Mouse (Mus musculus): Measurements from ENCODE around the gene Bhlhe40. TPM values are rescaled to one million over a fixed set of nuclear protein-coding genes. Genes with fewer than 3 reads are reported as not detected.

Gene Bhlhe40
- total and polyA plus RNA-seq, 3 experiments, result 15.9 to 21.6 TPM; not detected in 1

DNA sequence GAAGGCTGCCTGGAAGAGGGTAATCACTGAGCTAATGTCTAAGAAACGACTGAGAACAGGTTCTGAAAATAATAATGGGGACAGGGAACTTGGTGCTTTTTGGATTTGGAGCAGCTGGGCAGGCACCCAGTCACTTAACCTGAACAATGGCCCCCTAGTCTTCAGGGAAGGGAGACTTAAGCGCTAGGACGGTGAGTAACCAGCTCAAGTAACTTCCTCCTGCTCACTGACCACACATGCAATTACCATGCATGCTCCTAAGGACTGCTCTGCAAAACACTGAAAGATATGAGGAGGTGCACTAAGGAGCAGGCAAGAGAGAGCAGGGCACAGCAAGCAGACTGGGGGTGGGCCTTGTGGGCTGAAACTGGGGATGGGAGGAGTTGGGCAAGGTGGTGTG, 39.2 kb downstream of the Bhlhe40 start:
- Histone ChIP-seq H3K4me3 (ENCODE audit: control insufficient read depth in 1 of 2, insufficient read depth in 1 of 2, low read depth in 2 of 2, low read length in 2 of 2) (no peak overlapping the region), H3K27me3 (ENCODE audit: control insufficient read depth in 1 of 2, insufficient read depth in 2 of 2, low read length in 2 of 2) (no peaks in the 10 kb centered on the region), H3K79me2 (ENCODE audit: control insufficient read depth, insufficient read depth, low read length, poor library complexity) (no peaks in the 10 kb centered on the region; the same call in 1 of the 2 replicates), H3K9me3 (replicated peaks; ENCODE audit: insufficient read depth, low read length) (no peaks in the 10 kb centered on the region), H3K27ac (ENCODE audit: control insufficient read depth, low read depth, low read length) (peak overlapping the region; percentile 62), H3K9ac (ENCODE audit: control insufficient read depth, low read depth, low read length, poor library complexity, severe bottlenecking) (peak overlapping the region; percentile 32), H3K4me1 (ENCODE audit: control insufficient read depth in 1 of 2, insufficient read depth in 2 of 2, low read length in 2 of 2) (peaks cover 28 to 67% of the 10 kb centered on the region in 2 experiments), H3K36me3 (ENCODE audit: control insufficient read depth in 1 of 2, insufficient read depth in 2 of 2, low read length in 2 of 2) (peaks cover 0 to 45% of the 10 kb centered on the region in 2 experiments; a peak in 2 of 4 replicates)
- TF ChIP-seq SMC3 (IDR thresholded peaks at IDR 0.05; ENCODE audit: low read depth, low read length), result no peak
- peak; percentile 47; the same call in 1 of the 2 replicates for TF ChIP-seq MAX (IDR thresholded peaks at IDR 0.05; ENCODE audit: low read length)
- no peak for TF ChIP-seq KAT2A (conservative IDR thresholded peaks at IDR 0.05; ENCODE audit: low read depth, low read length)
- TF ChIP-seq NRF1 (IDR thresholded peaks at IDR 0.05; ENCODE audit: insufficient read depth, low read depth, low read length, poor library complexity, severe bottlenecking), result peak; percentile 67
- TF ChIP-seq ETS1 (IDR thresholded peaks at IDR 0.05; ENCODE audit: low read depth, low read length), result peak; percentile 36; the same call in 1 of the 2 replicates
- TF ChIP-seq ZMIZ1 (IDR thresholded peaks at IDR 0.05; ENCODE audit: low read depth, low read length), result 0 out of 2 replicates have a peak, but pooled peaks have one; percentile 28
- TF ChIP-seq TAL1 (IDR thresholded peaks at IDR 0.05; ENCODE audit: low read length), result no peak
- TF ChIP-seq CHD2 (IDR thresholded peaks at IDR 0.05; ENCODE audit: low read length), result no peak
- TF ChIP-seq POLR2A (IDR thresholded peaks at IDR 0.05; ENCODE audit: control insufficient read depth in 1 of 2, insufficient read depth in 1 of 2, low read depth in 1 of 2, low read length in 2 of 2, poor library complexity in 1 of 2), result peak in 1 of 2 experiments; percentile 56; a peak in 1 of 4 replicates
- TF ChIP-seq HCFC1 (IDR thresholded peaks at IDR 0.05; ENCODE audit: low read depth, low read length), result peak; percentile 48; the same call in 1 of the 2 replicates
- no peak for TF ChIP-seq TBP (IDR thresholded peaks at IDR 0.05; ENCODE audit: low read depth, low read length)
- peak; percentile 50; the same call in 1 of the 2 replicates for TF ChIP-seq NELFE (IDR thresholded peaks at IDR 0.05; ENCODE audit: low read depth, low read length)
- TF ChIP-seq MAZ (IDR thresholded peaks at IDR 0.05; ENCODE audit: low read depth, low read length), result peak; percentile 76; the same call in 1 of the 2 replicates
- TF ChIP-seq POLR2AphosphoS2 (IDR thresholded peaks at IDR 0.05; ENCODE audit: low read length), result peak; percentile 36; the same call in 1 of the 2 replicates
- TF ChIP-seq ZC3H11A (IDR thresholded peaks at IDR 0.05; ENCODE audit: low read depth, low read length), result no peak
- TF ChIP-seq EP300 (IDR thresholded peaks at IDR 0.05; ENCODE audit: low read depth in 1 of 2, low read length in 2 of 2), result peak in 1 of 2 experiments; percentile 34; a peak in 1 of 4 replicates
- peak; percentile 39; the same call in 1 of the 2 replicates for TF ChIP-seq MXI1 (IDR thresholded peaks at IDR 0.05; ENCODE audit: low read depth, low read length)
- TF ChIP-seq MYB (IDR thresholded peaks at IDR 0.05; ENCODE audit: low read depth, low read length), result no peak
- TF ChIP-seq TCF12 (IDR thresholded peaks at IDR 0.05; ENCODE audit: low read depth, low read length), result peak; percentile 47; the same call in 1 of the 2 replicates
- TF ChIP-seq ELF1 (IDR thresholded peaks at IDR 0.05; ENCODE audit: low read depth, low read length), result 0 out of 2 replicates have a peak, but pooled peaks have one; percentile 12
- peak; percentile 92 for DNase-seq (ENCODE audit: low read depth, low spot score)
